Mouse (Mus musculus): Measurements from ENCODE around the gene Samd4. TPM values are rescaled to one million over a fixed set of nuclear protein-coding genes. Genes with fewer than 3 reads are reported as not detected.
A peak's percentile ranks its signal among the peaks of the same experiment; 100 is the strongest.

Gene Samd4
- polyA plus RNA-seq, 1 experiment from 2014 or later, result 7.0 TPM

DNA sequence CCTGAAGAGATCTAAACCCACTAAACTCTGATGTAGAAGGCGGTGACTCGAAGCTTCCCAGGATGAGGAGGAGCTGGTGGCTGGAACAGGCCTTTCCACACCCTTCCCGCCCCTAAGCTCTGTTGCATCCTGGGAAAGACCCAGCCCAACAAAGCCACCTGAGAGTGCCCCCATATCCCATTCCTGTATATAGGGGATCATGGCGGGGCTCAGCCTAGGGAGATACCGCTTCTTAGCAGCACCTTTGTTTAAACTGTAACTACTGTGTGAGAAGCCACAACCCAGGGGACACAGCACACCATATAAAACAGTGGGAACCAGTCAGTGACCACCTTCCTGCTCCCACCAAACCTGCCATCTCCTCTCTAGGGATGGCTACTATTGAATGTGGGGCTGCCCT, 193.2 kb downstream of the Samd4 start:
- Histone ChIP-seq H3K36me3 (ENCODE audit: control insufficient read depth, insufficient read depth, low read length) (no peaks in the 10 kb centered on the region), H3K4me3 (replicated peaks; ENCODE audit: low read length) (no peak overlapping the region), H3K27me3 (ENCODE audit: control insufficient read depth, insufficient read depth, low read length) (no peaks in the 10 kb centered on the region), H3K9ac (ENCODE audit: low read length) (no peak overlapping the region), H3K9me3 (replicated peaks; ENCODE audit: control insufficient read depth, low read length) (no peaks in the 10 kb centered on the region), H3K4me1 (ENCODE audit: control insufficient read depth, insufficient read depth, low read length) (no peaks in the 10 kb centered on the region), H3K27ac (ENCODE audit: low read length) (no peak overlapping the region), H3K4me2 (ENCODE audit: low read depth, low read length) (no peak overlapping the region)
- WGBS, result 86% methylated on average over 5 of the region's 5 CpGs
- no peak for ATAC-seq (ENCODE audit: insufficient read depth, low FRiP score)

DNA sequence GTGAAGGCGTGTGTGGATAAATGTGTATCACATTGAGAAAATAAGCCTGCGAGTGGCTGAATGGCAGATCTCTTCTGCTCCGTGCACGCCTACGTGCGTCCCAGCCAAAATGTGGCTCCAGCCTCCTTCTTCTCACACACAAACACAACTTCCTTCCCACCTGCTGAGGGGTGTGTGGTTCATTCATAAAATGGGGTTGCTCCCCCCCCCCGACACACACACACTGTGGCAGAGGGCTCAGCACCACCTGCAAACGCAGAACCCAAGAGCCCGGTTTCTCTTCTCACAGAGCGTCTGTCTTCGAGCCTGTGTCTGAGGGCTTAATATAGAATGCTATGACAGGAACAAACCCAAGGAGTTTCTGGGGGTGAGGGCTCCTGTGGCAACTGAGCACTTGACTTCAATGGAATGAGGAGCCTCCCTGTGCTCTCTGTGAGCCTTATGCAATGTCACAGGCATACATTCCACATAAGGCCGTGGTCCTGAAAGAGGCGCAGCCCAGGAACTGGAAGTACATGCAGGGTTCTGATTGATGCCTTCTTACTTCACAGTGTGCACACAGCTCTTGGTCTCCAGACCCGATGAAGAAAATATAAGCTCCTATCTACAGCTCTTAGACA, 194.4 kb downstream of the Samd4 start:
- Histone ChIP-seq H3K27me3 (ENCODE audit: control insufficient read depth, insufficient read depth, low read length) (no peaks in the 10 kb centered on the region), H3K4me1 (ENCODE audit: control insufficient read depth, insufficient read depth, low read length) (no peaks in the 10 kb centered on the region), H3K27ac (ENCODE audit: low read length) (no peak overlapping the region), H3K36me3 (ENCODE audit: control insufficient read depth, insufficient read depth, low read length) (no peaks in the 10 kb centered on the region), H3K9me3 (replicated peaks; ENCODE audit: control insufficient read depth, low read length) (no peaks in the 10 kb centered on the region), H3K4me2 (ENCODE audit: low read depth, low read length) (no peak overlapping the region), H3K9ac (ENCODE audit: low read length) (no peak overlapping the region), H3K4me3 (replicated peaks; ENCODE audit: low read length) (no peak overlapping the region)
- 84% methylated on average over 14 of the region's 14 CpGs for WGBS
- no peak for ATAC-seq (ENCODE audit: insufficient read depth, low FRiP score)

DNA sequence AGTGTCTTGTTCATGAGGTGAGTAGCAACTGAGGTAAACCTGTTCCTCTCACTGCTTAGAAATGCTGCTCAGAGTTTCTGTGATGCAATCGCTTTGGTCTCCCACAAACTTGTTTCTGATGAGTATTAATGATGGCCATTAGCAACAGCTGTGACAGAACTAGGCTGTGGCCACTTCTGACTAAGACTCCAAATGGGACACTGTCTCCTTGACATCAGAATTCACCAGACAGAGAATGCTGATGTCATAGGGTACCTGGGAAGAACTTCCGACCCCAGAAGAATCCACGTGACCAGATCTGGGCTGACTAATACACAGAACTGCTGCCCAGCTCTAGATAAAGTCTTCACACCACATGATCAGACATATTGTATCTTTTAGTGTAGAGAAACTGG, 194.9 kb downstream of the Samd4 start:
- no peak overlapping the region for H3K9ac ChIP-seq (ENCODE audit: low read length)
- no peak overlapping the region for H3K27ac ChIP-seq (ENCODE audit: low read length)
- H3K4me1 ChIP-seq (ENCODE audit: control insufficient read depth, insufficient read depth, low read length), result no peaks in the 10 kb centered on the region
- no peak overlapping the region for H3K4me3 ChIP-seq (replicated peaks; ENCODE audit: low read length)
- no peak overlapping the region for H3K4me2 ChIP-seq (ENCODE audit: low read depth, low read length)
- H3K36me3 ChIP-seq (ENCODE audit: control insufficient read depth, insufficient read depth, low read length), result no peaks in the 10 kb centered on the region
- H3K27me3 ChIP-seq (ENCODE audit: control insufficient read depth, insufficient read depth, low read length), result no peaks in the 10 kb centered on the region
- no peak for ATAC-seq (ENCODE audit: insufficient read depth, low FRiP score)
- 86% methylated on average over 3 of the region's 3 CpGs for WGBS
- no peaks in the 10 kb centered on the region for H3K9me3 ChIP-seq (replicated peaks; ENCODE audit: control insufficient read depth, low read length)

DNA sequence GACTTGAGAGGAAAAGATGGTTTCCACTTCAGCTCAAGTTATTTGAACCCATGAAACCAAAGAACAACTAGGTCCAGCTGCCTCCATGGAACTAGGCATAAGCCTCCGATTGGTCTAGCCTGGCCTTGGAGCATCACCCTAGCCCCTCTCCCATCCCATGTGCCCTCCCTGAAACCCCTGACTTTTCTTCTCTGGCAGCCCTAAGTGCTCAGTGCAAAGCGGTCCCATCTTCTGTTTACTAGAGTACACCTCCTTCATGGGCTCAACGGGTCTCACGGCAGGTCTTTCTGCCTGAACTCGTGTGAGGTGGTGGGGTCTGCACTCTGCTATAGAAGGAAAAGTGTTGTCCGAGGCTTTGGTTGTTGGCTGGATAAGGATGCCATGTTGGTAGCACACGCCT, 197.3 kb downstream of the Samd4 start:
- no peaks in the 10 kb centered on the region for H3K4me1 ChIP-seq (ENCODE audit: control insufficient read depth, insufficient read depth, low read length)
- no peak for ATAC-seq (ENCODE audit: insufficient read depth, low FRiP score)
- no peak overlapping the region for H3K9ac ChIP-seq (ENCODE audit: low read length)
- no peaks in the 10 kb centered on the region for H3K36me3 ChIP-seq (ENCODE audit: control insufficient read depth, insufficient read depth, low read length)
- no peak overlapping the region for H3K4me3 ChIP-seq (replicated peaks; ENCODE audit: low read length)
- H3K27me3 ChIP-seq (ENCODE audit: control insufficient read depth, insufficient read depth, low read length), result no peaks in the 10 kb centered on the region
- H3K9me3 ChIP-seq (replicated peaks; ENCODE audit: control insufficient read depth, low read length), result no peaks in the 10 kb centered on the region
- H3K4me2 ChIP-seq (ENCODE audit: low read depth, low read length), result no peak overlapping the region
- H3K27ac ChIP-seq (ENCODE audit: low read length), result no peak overlapping the region
- 91% methylated on average over 7 of the region's 7 CpGs for WGBS

DNA sequence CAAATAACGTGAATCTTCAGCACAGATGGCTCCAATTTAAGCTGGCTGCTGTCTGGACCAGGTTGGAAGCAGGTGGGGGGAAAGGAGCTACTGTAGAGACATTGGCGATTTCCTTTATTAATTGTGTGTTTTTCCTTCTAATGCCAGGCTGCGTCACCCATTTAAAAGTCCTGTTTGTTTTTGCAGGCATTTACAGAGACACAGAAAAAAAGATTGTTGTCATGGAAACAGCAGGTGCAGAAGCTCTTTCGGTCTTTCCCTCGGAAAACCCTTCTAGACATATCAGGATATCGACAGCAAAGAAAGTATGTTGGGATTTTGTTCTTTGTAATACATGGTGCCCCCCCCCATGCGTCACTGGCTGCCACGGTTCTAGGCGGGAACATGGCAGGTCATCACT, 200.7 kb downstream of the Samd4 start:
- H3K4me1 ChIP-seq (ENCODE audit: control insufficient read depth, insufficient read depth, low read length), result peaks cover 5% of the 10 kb centered on the region; the same call in 1 of the 2 replicates
- H3K36me3 ChIP-seq (ENCODE audit: control insufficient read depth, insufficient read depth, low read length), result no peaks in the 10 kb centered on the region
- H3K27me3 ChIP-seq (ENCODE audit: control insufficient read depth, insufficient read depth, low read length), result no peaks in the 10 kb centered on the region
- ATAC-seq (ENCODE audit: insufficient read depth, low FRiP score), result no peak
- H3K9ac ChIP-seq (ENCODE audit: low read length), result no peak overlapping the region
- WGBS, result 61% methylated on average over 9 of the region's 9 CpGs
- no peak overlapping the region for H3K4me2 ChIP-seq (ENCODE audit: low read depth, low read length)
- no peaks in the 10 kb centered on the region for H3K9me3 ChIP-seq (replicated peaks; ENCODE audit: control insufficient read depth, low read length)
- H3K4me3 ChIP-seq (replicated peaks; ENCODE audit: low read length), result no peak overlapping the region
- H3K27ac ChIP-seq (ENCODE audit: low read length), result no peak overlapping the region

DNA sequence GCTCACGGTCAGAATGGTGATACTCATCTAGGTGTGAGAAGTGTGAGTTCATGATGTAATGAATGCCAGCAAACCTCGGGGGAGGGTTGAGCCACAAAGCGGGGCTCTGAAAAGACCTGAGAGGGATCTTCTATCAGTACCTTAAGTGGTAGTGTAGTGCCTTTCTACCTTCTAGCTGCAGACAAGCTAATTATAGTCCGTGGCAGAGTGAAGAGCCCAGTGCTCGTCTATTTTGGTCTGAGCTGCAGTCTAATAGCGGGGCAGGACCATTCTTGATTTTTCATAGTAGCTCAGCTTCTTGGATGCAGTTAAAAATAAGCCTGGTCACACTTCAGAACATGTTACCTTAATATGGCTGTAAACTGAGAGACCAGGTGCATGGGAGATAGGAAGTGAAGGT, 201.2 kb downstream of the Samd4 start:
- H3K9ac ChIP-seq (ENCODE audit: low read length), result no peak overlapping the region
- H3K4me3 ChIP-seq (replicated peaks; ENCODE audit: low read length), result no peak overlapping the region

DNA sequence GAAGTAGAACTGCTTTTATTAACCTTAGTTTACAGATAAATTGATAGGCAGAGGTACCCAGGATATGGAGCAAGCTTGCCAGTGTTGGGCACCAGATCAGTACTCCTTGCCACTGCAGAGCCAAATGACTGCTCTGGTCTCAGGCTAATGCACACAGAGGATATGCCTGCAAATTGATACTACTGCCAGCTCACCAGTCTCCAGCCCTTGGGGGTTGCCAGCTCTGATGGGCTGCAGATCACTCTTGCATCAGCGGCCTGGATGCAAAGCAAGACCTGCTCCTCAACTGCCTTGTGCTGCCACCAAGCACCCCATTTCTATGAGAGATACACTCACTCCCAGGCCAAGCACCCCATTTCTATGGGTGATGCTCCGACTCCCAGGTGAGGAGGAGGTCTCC, 202.0 kb downstream of the Samd4 start:
- Histone ChIP-seq H3K27me3 (ENCODE audit: control insufficient read depth, insufficient read depth, low read length) (no peaks in the 10 kb centered on the region), H3K9me3 (replicated peaks; ENCODE audit: control insufficient read depth, low read length) (no peaks in the 10 kb centered on the region), H3K36me3 (ENCODE audit: control insufficient read depth, insufficient read depth, low read length) (no peaks in the 10 kb centered on the region), H3K27ac (ENCODE audit: low read length) (no peak overlapping the region), H3K4me3 (replicated peaks; ENCODE audit: low read length) (no peak overlapping the region), H3K9ac (ENCODE audit: low read length) (no peak overlapping the region), H3K4me2 (ENCODE audit: low read depth, low read length) (no peak overlapping the region), H3K4me1 (ENCODE audit: control insufficient read depth, insufficient read depth, low read length) (peaks cover 5% of the 10 kb centered on the region; the same call in 1 of the 2 replicates)
- no peak for ATAC-seq (ENCODE audit: insufficient read depth, low FRiP score)
- 77% methylated on average over 2 of the region's 2 CpGs for WGBS

More for the DNA sequence above, 201.2 kb downstream of the Samd4 start:
- H3K27ac ChIP-seq (ENCODE audit: low read length), result no peak overlapping the region
- WGBS, result 72% methylated on average over 6 of the region's 6 CpGs
- no peak overlapping the region for H3K4me2 ChIP-seq (ENCODE audit: low read depth, low read length)
- H3K27me3 ChIP-seq (ENCODE audit: control insufficient read depth, insufficient read depth, low read length), result no peaks in the 10 kb centered on the region
- no peaks in the 10 kb centered on the region for H3K36me3 ChIP-seq (ENCODE audit: control insufficient read depth, insufficient read depth, low read length)
- no peak for ATAC-seq (ENCODE audit: insufficient read depth, low FRiP score)
- H3K9me3 ChIP-seq (replicated peaks; ENCODE audit: control insufficient read depth, low read length), result no peaks in the 10 kb centered on the region
- H3K4me1 ChIP-seq (ENCODE audit: control insufficient read depth, insufficient read depth, low read length), result peaks cover 5% of the 10 kb centered on the region; the same call in 1 of the 2 replicates

DNA sequence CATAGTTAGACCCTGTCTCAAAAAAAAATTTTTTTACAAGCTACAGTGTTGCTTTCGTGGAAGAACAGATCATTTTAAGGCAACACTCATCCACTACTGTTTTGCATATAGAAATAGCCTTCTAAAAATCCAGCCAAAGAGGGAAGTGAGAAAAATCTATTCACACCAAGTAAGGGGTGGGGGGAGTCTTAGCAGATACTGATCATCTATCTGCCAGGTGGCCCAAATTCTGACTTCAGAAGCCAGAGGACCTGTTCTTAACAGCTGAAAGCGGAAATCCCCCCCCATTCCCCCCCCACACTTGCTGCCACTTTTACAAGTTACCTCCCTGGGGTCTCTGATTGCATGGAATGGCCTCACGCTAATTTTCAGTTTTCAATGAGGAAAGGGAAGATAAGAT, 203.5 kb downstream of the Samd4 start:
- no peak overlapping the region for H3K4me2 ChIP-seq (ENCODE audit: low read depth, low read length)
- no peak overlapping the region for H3K9ac ChIP-seq (ENCODE audit: low read length)
- 52% methylated on average over 3 of the region's 3 CpGs for WGBS
- peaks cover 5% of the 10 kb centered on the region; the same call in 1 of the 2 replicates for H3K4me1 ChIP-seq (ENCODE audit: control insufficient read depth, insufficient read depth, low read length)
- no peaks in the 10 kb centered on the region for H3K36me3 ChIP-seq (ENCODE audit: control insufficient read depth, insufficient read depth, low read length)
- H3K27me3 ChIP-seq (ENCODE audit: control insufficient read depth, insufficient read depth, low read length), result no peaks in the 10 kb centered on the region
- H3K4me3 ChIP-seq (replicated peaks; ENCODE audit: low read length), result no peak overlapping the region
- H3K27ac ChIP-seq (ENCODE audit: low read length), result no peak overlapping the region
- no peaks in the 10 kb centered on the region for H3K9me3 ChIP-seq (replicated peaks; ENCODE audit: control insufficient read depth, low read length)
- no peak for ATAC-seq (ENCODE audit: insufficient read depth, low FRiP score)

DNA sequence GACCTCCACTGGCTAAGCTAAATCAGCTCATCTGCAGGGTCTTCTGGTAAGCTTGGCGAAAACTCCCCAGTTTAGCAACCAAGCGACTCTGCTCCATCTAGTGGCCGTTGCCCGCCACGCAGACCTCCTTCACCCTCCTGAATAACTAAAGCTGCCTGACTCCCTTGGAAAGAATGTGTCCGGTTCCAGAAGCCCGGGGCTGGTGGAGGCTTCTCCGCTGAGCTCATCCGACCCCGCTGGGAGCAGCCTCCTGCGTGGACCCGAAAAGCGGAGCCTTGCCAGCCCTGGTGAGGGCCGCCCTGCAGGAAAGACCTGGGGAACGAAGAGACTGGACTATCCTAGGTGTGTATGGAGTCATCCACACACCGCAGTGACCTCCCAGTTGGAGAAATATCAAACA, 204.1 kb downstream of the Samd4 start:
- Histone ChIP-seq H3K36me3 (ENCODE audit: control insufficient read depth, insufficient read depth, low read length) (no peaks in the 10 kb centered on the region), H3K27ac (ENCODE audit: low read length) (no peak overlapping the region), H3K4me2 (ENCODE audit: low read depth, low read length) (peak overlapping the region; percentile 71), H3K9me3 (replicated peaks; ENCODE audit: control insufficient read depth, low read length) (no peaks in the 10 kb centered on the region), H3K4me3 (replicated peaks; ENCODE audit: low read length) (peak overlapping the region; percentile 41), H3K27me3 (ENCODE audit: control insufficient read depth, insufficient read depth, low read length) (no peaks in the 10 kb centered on the region), H3K9ac (ENCODE audit: low read length) (peak overlapping the region; percentile 65), H3K4me1 (ENCODE audit: control insufficient read depth, insufficient read depth, low read length) (peaks cover 5% of the 10 kb centered on the region; the same call in 1 of the 2 replicates)
- peak; percentile 79 for ATAC-seq (ENCODE audit: insufficient read depth, low FRiP score)
- 3% methylated on average over 16 of the region's 16 CpGs for WGBS

All from stomach, embryonic 16.5 days (tissue).